Mouse (Mus musculus) myocyte (in vitro differentiated cells): Measurements from ENCODE around the gene Gba2. TPM values are rescaled to one million over a fixed set of nuclear protein-coding genes. Genes with fewer than 3 reads are reported as not detected.

Experiments
- polyA plus RNA-seq: library from polyadenylated mRNA; unstranded; fragments of >200 nt; fragmentation: generic; extraction: Trizol; gene quantifications from one replicate; pipeline ENCODE4 v1.2.1, GENCODE M21; 2012; ENCODE audit warnings: missing spikeins

Gene Gba2
- polyA plus RNA-seq, 1 experiment, result 5.9 TPM

Other genes with a start within 250 kb of the Gba2 start
- 28.2 TPM for gene Rusc2, start 196.9 kb downstream of the Gba2 start, polyA plus RNA-seq
- 0.04 TPM for gene Fam166b, start 149.7 kb downstream of the Gba2 start, polyA plus RNA-seq
- gene Tesk1, start 136.9 kb downstream of the Gba2 start, polyA plus RNA-seq, result 40.4 TPM
- gene Cd72, start 124.2 kb downstream of the Gba2 start, polyA plus RNA-seq, result 0.74 TPM
- not detected for gene Sit1, start 95.1 kb downstream of the Gba2 start, polyA plus RNA-seq
- 111 TPM for gene Ccdc107, start 86.0 kb downstream of the Gba2 start, polyA plus RNA-seq
- gene Arhgef39, start 79.2 kb downstream of the Gba2 start, polyA plus RNA-seq, result 5.7 TPM
- 10.7 TPM for gene Car9, start 71.9 kb downstream of the Gba2 start, polyA plus RNA-seq
- 2,542 TPM for gene Tpm2, start 55.1 kb downstream of the Gba2 start, polyA plus RNA-seq
- 73.9 TPM for gene Creb3, start 16.5 kb downstream of the Gba2 start, polyA plus RNA-seq
- gene Tln1, start 16.2 kb downstream of the Gba2 start, polyA plus RNA-seq, result 225 TPM
- 28.6 TPM for gene Rgp1, start 158 bp downstream of the Gba2 start, polyA plus RNA-seq
- gene Msmp, start 5.6 kb upstream of the Gba2 start, polyA plus RNA-seq, result not detected
- gene Npr2, start 53.1 kb upstream of the Gba2 start, polyA plus RNA-seq, result 9.1 TPM
- gene Spag8, start 74.7 kb upstream of the Gba2 start, polyA plus RNA-seq, result 0.02 TPM
- 99.1 TPM for gene Hint2, start 77.6 kb upstream of the Gba2 start, polyA plus RNA-seq
- gene Tmem8b, start 90.1 kb upstream of the Gba2 start, polyA plus RNA-seq, result 1.7 TPM
- 3.4 TPM for gene Fam221b, start 90.3 kb upstream of the Gba2 start, polyA plus RNA-seq
- not detected for gene Olfr70, start 121.9 kb upstream of the Gba2 start, polyA plus RNA-seq
- not detected for gene Olfr71, start 131.4 kb upstream of the Gba2 start, polyA plus RNA-seq
- 0.78 TPM for gene Hrct1, start 148.3 kb upstream of the Gba2 start, polyA plus RNA-seq
- gene Spaar, start 151.2 kb upstream of the Gba2 start, polyA plus RNA-seq, result 0.02 TPM
- not detected for gene Olfr159, start 192.1 kb upstream of the Gba2 start, polyA plus RNA-seq
- gene Olfr156, start 245.0 kb upstream of the Gba2 start, polyA plus RNA-seq, result not detected